Mouse (Mus musculus): ENCODE measurements around the gene Bmp8a. TPM values are rescaled to one million over a fixed set of nuclear protein-coding genes. Genes with fewer than 3 reads are reported as not detected.
"Not testable (repeated sequence)": the region's sequence is repeated elsewhere in the genome, so short reads cannot be mapped to it uniquely, and the experiment has no call there.

Gene Bmp8a
- polyA plus RNA-seq, 1 experiment, result 0.46 TPM

DNA sequence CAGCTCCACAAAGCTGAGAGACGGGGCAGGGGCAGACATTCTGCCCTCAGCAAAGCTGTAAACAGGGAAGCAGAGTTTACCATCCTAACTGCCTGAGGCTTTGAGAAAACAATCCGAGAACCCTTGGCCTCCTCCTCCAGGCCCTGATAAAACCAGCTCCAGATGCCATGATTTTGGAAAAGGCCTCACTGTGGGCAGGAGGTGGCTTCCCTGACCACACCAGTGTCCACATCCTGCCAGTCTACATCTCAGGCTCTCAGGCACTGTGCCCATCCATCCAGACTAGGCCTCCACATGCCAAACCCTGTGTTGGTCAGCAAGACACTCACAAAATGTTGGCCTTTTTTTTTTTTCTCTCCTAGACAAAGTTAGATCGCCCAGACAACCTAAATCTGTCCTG lies 8.9 kb downstream of the Bmp8a start:
- H3K4me3 ChIP-seq (ENCODE audit: control insufficient read depth, insufficient read depth, low read length), result no peak overlapping the region
- no peak for TF ChIP-seq POLR2A (IDR thresholded peaks at IDR 0.05; ENCODE audit: control insufficient read depth, extremely low read depth, insufficient read depth, low read length, poor library complexity)
- no peak for TF ChIP-seq CTCF (IDR thresholded peaks at IDR 0.05; ENCODE audit: borderline replicate concordance, control insufficient read depth, extremely low read depth, insufficient read depth, low read length, poor library complexity)
- 0 out of 2 replicates have a peak, but pooled peaks cover 2% of the 10 kb centered on the region for H3K4me1 ChIP-seq (replicated peaks; ENCODE audit: control insufficient read depth, insufficient read depth, low read length)
- H3K27ac ChIP-seq (ENCODE audit: control insufficient read depth, insufficient read depth, low read length), result no peak overlapping the region
- no peak for DNase-seq
- H3K36me3 ChIP-seq (ENCODE audit: control insufficient read depth, insufficient read depth, low read length), result no peaks in the 10 kb centered on the region
- no peaks in the 10 kb centered on the region for H3K27me3 ChIP-seq (ENCODE audit: control insufficient read depth, insufficient read depth, low read length)
- 92% methylated on average over 3 of the region's 3 CpGs for WGBS

DNA sequence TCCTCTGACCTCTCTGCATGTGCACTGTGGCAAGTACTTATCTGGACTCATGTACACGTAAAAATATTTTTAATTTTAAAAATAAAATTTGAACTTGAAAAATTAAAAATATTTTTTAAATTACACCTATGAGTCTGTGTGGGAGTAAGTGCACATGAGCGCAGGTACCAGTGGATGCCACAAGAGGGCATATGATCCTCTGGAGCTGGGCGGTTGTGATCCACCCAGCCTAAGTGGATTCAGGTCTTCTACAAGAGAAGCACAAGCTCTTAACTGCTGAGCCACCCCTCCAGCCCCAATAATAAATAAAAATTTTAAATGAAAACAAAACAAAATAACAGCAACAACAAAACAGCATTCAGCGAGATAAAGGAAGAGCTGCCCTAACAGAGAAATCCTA lies 9.9 kb downstream of the Bmp8a start:
- no peaks in the 10 kb centered on the region for H3K27me3 ChIP-seq (ENCODE audit: control insufficient read depth, insufficient read depth, low read length)
- 94% methylated on average over 4 of the region's 4 CpGs for WGBS
- H3K27ac ChIP-seq (ENCODE audit: control insufficient read depth, insufficient read depth, low read length), result no peak overlapping the region
- DNase-seq, result no peak
- no peak overlapping the region for H3K4me3 ChIP-seq (ENCODE audit: control insufficient read depth, insufficient read depth, low read length)
- TF ChIP-seq POLR2A (IDR thresholded peaks at IDR 0.05; ENCODE audit: control insufficient read depth, extremely low read depth, insufficient read depth, low read length, poor library complexity) (no peak), CTCF (IDR thresholded peaks at IDR 0.05; ENCODE audit: borderline replicate concordance, control insufficient read depth, extremely low read depth, insufficient read depth, low read length, poor library complexity) (no peak)
- 0 out of 2 replicates have a peak, but pooled peaks cover 2% of the 10 kb centered on the region for H3K4me1 ChIP-seq (replicated peaks; ENCODE audit: control insufficient read depth, insufficient read depth, low read length)
- H3K36me3 ChIP-seq (ENCODE audit: control insufficient read depth, insufficient read depth, low read length), result no peaks in the 10 kb centered on the region

DNA sequence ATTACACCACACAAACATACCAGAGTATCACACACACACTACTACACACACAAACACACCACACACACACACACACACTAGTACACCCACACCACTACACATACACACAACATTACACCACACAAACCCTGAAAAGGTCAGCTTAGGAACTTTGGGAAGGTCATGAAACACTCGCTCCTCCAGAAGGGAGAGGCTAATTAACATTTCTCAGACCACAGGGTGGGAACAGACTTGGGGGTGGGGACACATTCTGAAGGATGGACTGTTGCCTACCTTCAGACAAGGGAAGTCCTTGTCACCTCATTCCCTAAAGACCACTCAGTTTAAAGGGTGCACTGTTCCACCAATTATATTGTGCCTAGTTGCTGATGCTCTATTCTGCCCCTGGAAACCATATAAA lies 11.1 kb downstream of the Bmp8a start:
- not testable (repeated sequence) for H3K4me1 ChIP-seq (replicated peaks; ENCODE audit: control insufficient read depth, insufficient read depth, low read length); H3K4me3 ChIP-seq (ENCODE audit: control insufficient read depth, insufficient read depth, low read length); H3K27ac ChIP-seq (ENCODE audit: control insufficient read depth, insufficient read depth, low read length); H3K36me3 ChIP-seq (ENCODE audit: control insufficient read depth, insufficient read depth, low read length); DNase-seq; H3K27me3 ChIP-seq (ENCODE audit: control insufficient read depth, insufficient read depth, low read length)
- 97% methylated on average over 1 of the region's 1 CpGs for WGBS

DNA sequence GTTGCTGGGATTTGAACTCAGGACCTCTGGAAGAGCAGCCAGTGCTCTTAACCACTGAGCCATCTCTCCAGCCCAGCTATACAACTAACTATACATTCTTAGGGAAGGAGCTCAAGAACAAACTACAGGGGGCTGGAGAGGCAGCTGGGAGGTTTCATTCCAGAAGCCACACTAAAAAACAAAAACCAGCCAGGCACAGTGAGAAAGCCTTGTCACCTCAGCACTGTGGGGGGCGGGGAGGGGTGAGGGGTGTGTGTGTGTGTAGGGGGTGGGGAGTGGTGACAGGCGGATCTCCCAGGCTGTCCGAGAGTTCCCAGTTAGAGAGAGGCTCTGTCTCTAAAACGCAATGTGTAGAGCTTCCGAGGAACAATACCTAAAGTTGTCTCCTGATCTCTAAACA lies 11.7 kb downstream of the Bmp8a start:
- Histone ChIP-seq H3K36me3 (ENCODE audit: control insufficient read depth, insufficient read depth, low read length) (no peaks in the 10 kb centered on the region), H3K4me1 (replicated peaks; ENCODE audit: control insufficient read depth, insufficient read depth, low read length) (0 out of 2 replicates have a peak, but pooled peaks cover 2% of the 10 kb centered on the region), H3K27ac (ENCODE audit: control insufficient read depth, insufficient read depth, low read length) (no peak overlapping the region), H3K27me3 (ENCODE audit: control insufficient read depth, insufficient read depth, low read length) (no peaks in the 10 kb centered on the region), H3K4me3 (ENCODE audit: control insufficient read depth, insufficient read depth, low read length) (no peak overlapping the region)
- no peak for DNase-seq
- 92% methylated on average over 5 of the region's 5 CpGs for WGBS
- TF ChIP-seq POLR2A (IDR thresholded peaks at IDR 0.05; ENCODE audit: control insufficient read depth, extremely low read depth, insufficient read depth, low read length, poor library complexity) (no peak), CTCF (IDR thresholded peaks at IDR 0.05; ENCODE audit: borderline replicate concordance, control insufficient read depth, extremely low read depth, insufficient read depth, low read length, poor library complexity) (no peak)

DNA sequence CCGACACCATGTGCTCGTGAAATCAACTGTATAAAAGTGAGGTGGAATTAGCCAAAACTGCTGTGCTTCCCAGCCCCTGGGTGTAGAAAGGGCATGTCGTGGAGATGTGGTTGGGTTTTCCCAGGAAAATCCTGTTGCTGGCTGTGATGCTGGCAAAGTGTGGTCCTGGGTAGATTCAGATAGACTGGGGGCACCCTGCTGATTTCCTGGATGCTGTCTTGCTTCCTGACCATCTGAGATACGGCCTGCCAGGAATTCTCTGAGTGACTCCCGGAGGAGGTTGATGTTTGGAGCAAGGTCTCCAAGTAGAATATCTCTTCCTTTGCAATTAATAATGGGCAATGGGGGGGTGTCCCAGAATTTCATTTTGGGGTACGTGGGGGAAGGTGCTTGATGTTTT lies 14.1 kb downstream of the Bmp8a start:
- no peak overlapping the region for H3K4me3 ChIP-seq (ENCODE audit: control insufficient read depth, insufficient read depth, low read length)
- H3K4me1 ChIP-seq (replicated peaks; ENCODE audit: control insufficient read depth, insufficient read depth, low read length), result no peaks in the 10 kb centered on the region
- 94% methylated on average over 6 of the region's 6 CpGs for WGBS
- no peak for TF ChIP-seq CTCF (IDR thresholded peaks at IDR 0.05; ENCODE audit: borderline replicate concordance, control insufficient read depth, extremely low read depth, insufficient read depth, low read length, poor library complexity)
- TF ChIP-seq POLR2A (IDR thresholded peaks at IDR 0.05; ENCODE audit: control insufficient read depth, extremely low read depth, insufficient read depth, low read length, poor library complexity), result no peak
- DNase-seq, result no peak
- H3K36me3 ChIP-seq (ENCODE audit: control insufficient read depth, insufficient read depth, low read length), result no peaks in the 10 kb centered on the region
- H3K27me3 ChIP-seq (ENCODE audit: control insufficient read depth, insufficient read depth, low read length), result no peaks in the 10 kb centered on the region
- no peak overlapping the region for H3K27ac ChIP-seq (ENCODE audit: control insufficient read depth, insufficient read depth, low read length)

DNA sequence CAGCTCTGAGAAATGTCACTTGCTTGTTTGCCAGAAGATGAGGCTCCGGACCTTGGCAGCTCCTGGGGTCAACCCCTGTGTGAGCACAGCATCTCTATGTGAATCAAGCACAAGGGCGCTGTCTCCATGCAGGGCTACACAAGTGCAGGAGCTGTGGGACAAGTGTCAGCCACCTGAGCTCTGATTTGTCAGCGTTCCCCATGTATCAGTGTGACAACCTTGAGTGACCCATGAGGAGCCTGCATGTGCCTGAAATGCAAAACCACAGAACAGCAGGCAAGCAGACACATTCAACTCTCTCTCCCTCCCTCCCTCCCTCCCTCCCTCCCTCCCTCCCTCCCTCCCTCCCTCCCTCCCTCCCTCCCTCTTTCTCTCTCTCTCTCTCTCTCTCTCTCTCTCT lies 15.4 kb downstream of the Bmp8a start:
- H3K4me3 ChIP-seq (ENCODE audit: control insufficient read depth, insufficient read depth, low read length), result no peak overlapping the region
- WGBS, result 67% methylated on average over 3 of the region's 3 CpGs
- no peak for TF ChIP-seq CTCF (IDR thresholded peaks at IDR 0.05; ENCODE audit: borderline replicate concordance, control insufficient read depth, extremely low read depth, insufficient read depth, low read length, poor library complexity)
- TF ChIP-seq POLR2A (IDR thresholded peaks at IDR 0.05; ENCODE audit: control insufficient read depth, extremely low read depth, insufficient read depth, low read length, poor library complexity), result no peak

DNA sequence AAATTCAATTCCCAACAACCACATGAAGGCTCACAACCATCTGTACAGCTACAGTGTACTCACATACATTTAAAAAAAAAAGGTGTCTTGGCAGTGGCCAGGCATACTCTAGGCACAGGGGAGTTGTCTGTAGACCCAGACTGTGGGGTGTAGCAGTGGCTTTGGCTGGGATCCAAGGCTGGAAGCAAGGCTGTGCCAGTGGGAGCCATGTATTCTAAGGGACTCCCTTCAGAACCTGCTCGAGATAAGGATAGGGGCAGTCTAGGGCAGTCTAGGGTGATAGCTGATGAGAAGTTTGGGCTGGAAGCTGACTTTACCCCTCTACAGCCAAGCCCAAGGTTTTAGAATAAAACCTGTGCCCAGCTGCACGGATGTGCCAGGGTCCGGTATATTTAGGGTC lies 17.0 kb downstream of the Bmp8a start:
- no peak overlapping the region for H3K27ac ChIP-seq (ENCODE audit: control insufficient read depth, insufficient read depth, low read length)
- TF ChIP-seq CTCF (IDR thresholded peaks at IDR 0.05; ENCODE audit: borderline replicate concordance, control insufficient read depth, extremely low read depth, insufficient read depth, low read length, poor library complexity) (no peak), POLR2A (IDR thresholded peaks at IDR 0.05; ENCODE audit: control insufficient read depth, extremely low read depth, insufficient read depth, low read length, poor library complexity) (no peak)
- no peak overlapping the region for H3K4me3 ChIP-seq (ENCODE audit: control insufficient read depth, insufficient read depth, low read length)
- no peaks in the 10 kb centered on the region for H3K4me1 ChIP-seq (replicated peaks; ENCODE audit: control insufficient read depth, insufficient read depth, low read length)
- H3K27me3 ChIP-seq (ENCODE audit: control insufficient read depth, insufficient read depth, low read length), result no peaks in the 10 kb centered on the region
- 14% methylated on average over 3 of the region's 3 CpGs for WGBS
- no peaks in the 10 kb centered on the region for H3K36me3 ChIP-seq (ENCODE audit: control insufficient read depth, insufficient read depth, low read length)
- DNase-seq, result no peak

More for the DNA sequence above, 15.4 kb downstream of the Bmp8a start:
- H3K36me3 ChIP-seq (ENCODE audit: control insufficient read depth, insufficient read depth, low read length), result no peaks in the 10 kb centered on the region
- H3K27ac ChIP-seq (ENCODE audit: control insufficient read depth, insufficient read depth, low read length), result no peak overlapping the region
- H3K4me1 ChIP-seq (replicated peaks; ENCODE audit: control insufficient read depth, insufficient read depth, low read length), result no peaks in the 10 kb centered on the region
- no peaks in the 10 kb centered on the region for H3K27me3 ChIP-seq (ENCODE audit: control insufficient read depth, insufficient read depth, low read length)
- no peak for DNase-seq
